Mouse (Mus musculus) MN1 (cell line): ENCODE measurements around the gene Atxn7l2.
"Not testable (repeated sequence)": the region's sequence is repeated elsewhere in the genome, so short reads cannot be mapped to it uniquely, and the experiment has no call there.

Experiments
- DNase-seq: peaks from one replicate; pipeline ENCODE4 v3.0.0-alpha.2; 2016; ENCODE audit warnings: low spot score

Atxn7l2 gene

DNA sequence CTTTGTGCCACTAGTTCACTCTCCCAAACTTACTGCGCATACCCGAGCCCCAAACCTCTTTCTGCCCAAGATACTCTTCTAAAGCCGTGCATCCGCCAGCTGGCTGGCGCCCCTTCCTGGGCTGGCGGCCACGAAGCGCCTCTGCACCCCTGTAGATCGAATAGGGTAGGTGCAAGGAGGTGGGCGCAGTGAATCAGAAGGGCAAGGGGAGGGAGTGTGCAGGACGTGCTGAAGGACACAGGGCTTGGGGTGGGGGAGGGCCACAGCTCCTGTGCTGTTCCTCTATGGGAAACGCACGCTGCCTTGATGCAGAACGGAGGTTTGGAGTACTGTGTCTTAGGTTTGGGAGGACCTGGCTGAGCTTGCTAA is at the start of gene Atxn7l2:
Gene Atxn7l2, minus strand, starts transcription at position 164 of the 369 bp plus-strand sequence.
- DNase-seq: peak; percentile 77

DNA sequence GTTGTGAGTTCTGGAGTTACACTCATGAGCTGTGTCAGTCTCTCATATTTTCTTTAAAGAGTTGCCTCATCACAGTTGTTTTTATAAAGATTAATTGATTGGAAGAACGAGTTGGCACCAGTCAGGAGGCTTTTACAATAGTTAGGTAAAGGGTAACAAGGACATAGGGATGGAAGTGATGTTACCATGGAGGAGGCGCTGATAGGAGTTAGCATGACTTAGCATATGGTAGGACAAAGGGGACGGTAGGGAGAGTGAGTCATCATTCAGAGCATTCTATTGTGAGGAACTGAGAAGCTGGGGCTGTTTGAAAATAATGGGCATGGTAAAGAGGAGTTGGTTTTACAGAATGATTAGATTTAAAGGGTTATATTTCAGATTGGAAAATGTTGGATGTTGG is 48.6 kb upstream of the Atxn7l2 start:
- DNase-seq: no peak

DNA sequence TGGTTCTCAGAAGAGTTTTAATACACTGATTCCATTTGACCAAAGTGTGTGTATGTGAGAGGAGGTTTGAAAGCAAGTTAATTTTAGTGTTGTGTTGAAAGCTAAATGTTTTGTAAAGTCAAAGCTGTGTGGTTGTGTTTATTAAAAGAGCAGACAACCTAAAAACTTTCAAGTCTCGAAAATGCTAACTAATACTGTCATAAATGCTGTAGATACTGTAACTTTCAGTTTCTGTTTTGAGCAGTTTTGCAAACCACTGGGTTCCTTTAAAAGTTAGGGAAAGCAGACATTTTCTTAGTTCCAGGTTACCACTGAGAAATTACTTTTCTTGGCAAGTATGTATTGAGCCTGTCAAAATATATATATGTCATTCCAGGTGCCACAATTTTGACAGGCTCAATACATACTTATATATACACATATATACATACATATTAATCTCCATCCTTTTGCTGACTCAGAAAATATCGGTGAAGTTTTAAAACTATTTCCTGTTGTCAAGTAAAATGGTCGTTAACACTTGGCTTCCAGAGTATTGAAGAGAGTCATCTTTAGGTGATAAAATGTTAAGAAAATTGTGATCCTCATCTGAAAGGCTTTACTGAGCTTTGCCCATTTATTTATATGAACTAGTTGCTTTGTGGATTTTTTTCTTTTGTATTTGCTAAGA is 47.2 kb upstream of the Atxn7l2 start:
- no peak for DNase-seq

DNA sequence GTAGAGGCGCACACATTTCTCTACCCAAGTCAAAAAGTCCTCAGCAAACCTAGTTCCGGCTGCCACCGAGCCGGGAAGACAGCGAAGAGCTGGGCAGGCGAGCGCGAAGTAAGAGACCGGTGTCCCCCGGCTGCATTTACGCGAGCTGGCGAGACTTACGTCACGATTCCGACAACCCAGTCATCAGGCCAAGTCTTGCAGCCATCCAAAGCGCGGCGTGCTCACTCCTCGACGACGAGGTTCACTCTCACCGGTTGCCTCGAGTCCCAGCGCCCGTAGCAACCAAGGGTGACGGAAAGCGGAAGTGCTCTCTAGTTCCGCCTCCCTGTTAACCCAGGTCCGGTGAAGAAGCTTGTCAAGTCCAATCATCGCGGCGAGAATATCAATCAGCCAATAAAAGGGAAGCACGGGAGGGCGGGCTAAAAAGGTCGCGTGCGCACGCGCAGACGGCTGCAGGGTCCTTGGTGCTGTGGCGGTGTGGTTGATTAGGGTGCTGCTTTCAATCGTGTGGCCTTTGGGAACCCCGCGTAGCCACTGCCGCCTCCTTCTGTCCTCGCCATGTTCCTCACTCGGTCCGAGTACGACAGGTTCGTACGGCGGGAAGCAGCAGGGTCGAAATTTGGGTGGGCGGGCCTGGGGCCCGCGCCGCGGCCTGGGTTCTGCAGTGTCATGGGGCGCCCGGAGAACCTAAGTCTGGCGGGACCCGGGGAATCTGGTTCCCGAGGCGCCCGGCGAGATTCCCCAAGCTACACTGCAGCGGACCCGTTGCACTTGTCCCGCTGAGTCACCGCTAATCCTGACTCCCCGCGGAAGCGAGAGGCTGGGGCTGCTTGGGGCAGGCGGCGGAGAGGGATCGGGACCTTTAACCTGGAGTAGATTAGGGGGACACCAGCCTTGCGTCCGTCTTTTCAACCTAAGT is 46.2 kb upstream of the Atxn7l2 start, which contains the start of gene Psma5:
Gene Psma5, plus strand, starts transcription at position 208 of the 919 bp plus-strand sequence.
- peak; percentile 97 for DNase-seq

- no peak for DNase-seq
Observed at GRCm38 (mm10) chr3:108246857-108247256, 36.1 kb upstream of the Atxn7l2 start.

GRCm38 (mm10) chr3:108241243-108241839 is 30.6 kb upstream of the Atxn7l2 start:
- no peak for DNase-seq

DNA sequence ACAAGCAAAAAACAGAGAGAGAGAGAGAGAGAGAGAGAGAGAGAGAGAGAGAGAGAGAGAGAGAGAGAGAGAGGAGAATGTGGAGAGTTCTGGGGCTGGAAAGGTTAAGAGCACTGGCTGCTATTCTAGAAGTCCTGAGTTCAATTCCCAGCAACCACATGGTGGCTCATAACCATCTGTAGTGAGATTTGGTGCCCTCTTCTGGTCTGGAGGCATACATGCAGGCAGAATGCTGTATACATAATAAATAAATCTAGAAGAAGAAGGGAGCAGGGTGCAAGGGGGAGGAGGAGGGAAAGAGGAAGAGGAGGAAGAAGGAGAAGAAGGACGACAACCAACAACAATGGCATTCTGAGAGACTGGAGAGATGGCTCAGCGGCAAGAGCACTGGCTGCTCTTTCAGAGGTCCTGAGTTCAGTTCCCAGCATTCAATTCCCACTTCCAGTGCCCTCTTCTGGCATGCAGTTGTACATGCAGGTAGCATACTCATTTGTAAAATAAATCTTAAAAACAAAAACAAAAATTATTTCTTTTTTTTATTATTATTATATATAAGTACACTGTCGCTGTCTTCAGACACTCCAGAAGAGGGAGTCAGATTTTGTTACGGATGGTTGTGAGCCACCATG is 26.9 kb upstream of the Atxn7l2 start:
- not testable (repeated sequence) for DNase-seq

GRCm38 (mm10) chr3:108231646-108232045 is 20.9 kb upstream of the Atxn7l2 start:
- no peak for DNase-seq

DNA sequence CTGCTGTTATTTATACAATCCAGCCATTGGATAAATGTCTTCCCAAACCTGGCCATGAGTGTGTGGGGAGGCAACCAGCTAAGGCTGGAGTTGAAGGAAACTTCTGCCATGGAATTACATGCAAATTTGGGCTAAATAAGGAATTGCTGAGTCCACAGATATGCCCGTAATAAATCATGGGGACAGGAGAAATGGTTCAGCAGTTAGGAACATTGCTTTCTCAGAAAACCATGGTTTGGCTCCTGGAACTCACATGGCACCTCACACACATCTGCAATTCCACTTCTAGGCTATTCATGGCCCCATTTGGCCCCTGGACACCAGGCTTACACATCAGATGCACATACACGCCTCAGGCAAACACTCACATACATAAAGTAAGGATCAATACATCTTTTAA is 16.8 kb upstream of the Atxn7l2 start:
- DNase-seq: no peak

GRCm38 (mm10) chr3:108226558-108227350 is 16.0 kb upstream of the Atxn7l2 start, which contains the start of gene Sypl2:
TSS of gene Sypl2 (minus strand) at chr3:108226648.
- no peak for DNase-seq

- DNase-seq: no peak
Observed at GRCm38 (mm10) chr3:108225711-108226557, 15.2 kb upstream of the Atxn7l2 start.

GRCm38 (mm10) chr3:108220661-108221060 is 9.9 kb upstream of the Atxn7l2 start:
- DNase-seq: no peak

DNA sequence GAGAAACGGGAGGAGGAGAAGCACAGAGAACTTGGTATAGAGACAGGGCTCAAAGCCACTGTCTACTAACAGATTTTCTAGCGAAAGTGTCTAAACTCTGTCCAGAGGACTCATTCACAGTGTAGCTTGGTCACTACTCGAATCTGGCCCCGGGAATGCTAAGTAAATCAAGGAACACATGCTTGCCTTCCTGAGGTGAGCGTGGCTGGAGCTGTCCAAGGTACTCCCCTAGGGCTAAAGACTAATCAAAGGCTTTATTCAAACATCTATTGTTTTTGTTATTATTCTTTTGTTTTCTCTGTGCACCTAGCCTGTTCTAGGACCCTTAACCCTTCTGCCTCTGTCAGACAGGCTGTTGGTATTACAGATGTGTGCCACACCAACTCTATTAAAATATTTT is 4.0 kb upstream of the Atxn7l2 start:
- no peak for DNase-seq

DNA sequence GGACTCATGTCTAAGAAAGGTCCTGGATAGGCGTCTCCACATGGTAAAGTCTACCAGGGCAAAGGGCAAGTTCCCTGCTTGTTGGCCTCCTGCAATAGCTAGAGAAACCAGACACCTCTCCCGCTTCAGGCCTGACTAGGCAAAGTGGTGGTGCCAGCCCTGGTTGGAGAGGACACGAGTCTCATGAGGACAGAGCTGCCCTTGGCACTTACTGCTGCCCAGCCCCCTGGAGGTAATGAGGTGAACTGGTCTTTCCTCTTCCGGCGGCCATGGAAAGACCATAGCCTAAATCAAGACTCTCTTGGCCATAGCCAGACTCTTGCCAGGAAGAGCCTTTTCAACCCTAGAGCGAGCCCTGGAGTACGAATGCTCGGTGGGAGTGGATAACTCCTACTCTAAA is 1.7 kb upstream of the Atxn7l2 start:
- no peak for DNase-seq

DNA sequence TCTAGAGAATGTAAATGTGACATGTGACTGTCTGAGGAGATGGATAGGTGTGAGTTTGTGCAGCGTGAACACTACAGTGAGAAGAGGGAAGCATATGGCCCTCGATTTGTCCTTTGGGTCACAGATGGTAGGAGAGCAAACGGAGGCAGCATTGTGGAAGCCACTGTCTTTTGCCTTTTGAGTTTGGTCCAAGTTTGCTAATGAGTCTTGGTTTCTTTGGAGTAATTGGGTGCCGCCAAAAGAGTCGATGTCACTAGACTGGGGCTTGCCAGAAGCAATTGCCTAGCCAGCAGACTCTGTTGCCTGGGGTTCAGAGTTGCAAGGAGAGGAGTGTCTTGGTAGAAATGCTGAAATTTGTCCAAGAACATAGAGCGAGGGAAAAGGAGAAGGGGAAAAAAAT is 1.1 kb upstream of the Atxn7l2 start:
- DNase-seq: no peak

- DNase-seq: peak; percentile 96
Observed at GRCm38 (mm10) chr3:108209946-108210770, 576 bp downstream of the Atxn7l2 start.

- no peak for DNase-seq
Observed at GRCm38 (mm10) chr3:108209536-108209935, 1.2 kb downstream of the Atxn7l2 start.

- DNase-seq: no peak
Observed at GRCm38 (mm10) chr3:108209001-108209400, 1.7 kb downstream of the Atxn7l2 start.

GRCm38 (mm10) chr3:108206731-108207375 is 3.9 kb downstream of the Atxn7l2 start:
- DNase-seq: peak; percentile 46
